Mouse (Mus musculus) cerebellum, adult 2 months (tissue): ENCODE data around the gene Itpkb. TPM values are rescaled to one million over a fixed set of nuclear protein-coding genes. Genes with fewer than 3 reads are reported as not detected.

Experiments
- DNase-seq, 2 experiments: peaks; one replicate each; pipeline ENCODE4 v3.0.0; 2021
- H3K27ac ChIP-seq: fragments of 200-500 bp; 2 replicates; pipeline ENCODE4 v1.5.1; 2012; ENCODE audit warnings: low read length, control low read depth, inconsistent platforms; ENCODE audit not compliant: insufficient read depth
- H3K27me3 ChIP-seq: fragments of 200-500 bp; 2 replicates; pipeline ENCODE4 v1.6.1; 2012; ENCODE audit warnings: inconsistent platforms, mild to moderate bottlenecking, low read length, moderate library complexity; ENCODE audit not compliant: control insufficient read depth, insufficient read depth
- H3K4me1 ChIP-seq: fragments of 200-500 bp; 2 replicates; pipeline ENCODE4 v1.6.1; 2011; ENCODE audit warnings: low read length; ENCODE audit not compliant: control insufficient read depth, insufficient read depth
- H3K4me3 ChIP-seq: fragments of 200-500 bp; replicated peaks from 2 replicates; pipeline ENCODE3; 2011; ENCODE audit warnings: mild to moderate bottlenecking, low read depth, low read length, control low read depth; ENCODE audit not compliant: insufficient read depth
- CTCF ChIP-seq: fragments of 200-500 bp; IDR thresholded peaks from 2 replicates; pipeline ENCODE4 v1.5.1; 2011; ENCODE audit warnings: low read depth, mild to moderate bottlenecking, control low read depth, low read length, moderate library complexity, borderline replicate concordance; ENCODE audit not compliant: insufficient read depth
- POLR2A ChIP-seq: fragments of 200-500 bp; IDR thresholded peaks from 2 replicates; pipeline ENCODE4 v1.6.1; 2011; ENCODE audit warnings: low read length, control low read depth, borderline replicate concordance; ENCODE audit not compliant: insufficient read depth
- WGBS: fragments of 180-500 bp; shearing (Covaris S2); methylation state at CpG from one replicate; pipeline ENCODE4 v1.1.7; 2018; 5-methylcytosine and 5-hydroxymethylcytosine counted together
- polyA plus RNA-seq: library from polyadenylated mRNA; depleted of rRNA; stranded (reverse); fragments of >200 nt; gene quantifications from 2 replicates; pipeline ENCODE4 v1.2.3, GENCODE M21; 2012

Itpkb gene
- polyA plus RNA-seq, 1 experiment: 34.1 TPM

GRCm38 (mm10) chr1:180415836-180416235 is 85.6 kb downstream of the Itpkb start:
- TF ChIP-seq POLR2A (no peak), CTCF (no peak)
- Histone ChIP-seq H3K4me1 (no peaks in the 10 kb centered on the region), H3K27ac (no peak overlapping the region), H3K4me3 (no peak overlapping the region), H3K27me3 (no peaks in the 10 kb centered on the region)
- WGBS: 81% methylated on average over 7 of the region's 7 CpGs
- DNase-seq: no peak

- Histone ChIP-seq H3K27me3 (no peaks in the 10 kb centered on the region), H3K27ac (no peak overlapping the region), H3K4me1 (no peaks in the 10 kb centered on the region), H3K4me3 (no peak overlapping the region)
- TF ChIP-seq CTCF (no peak), POLR2A (no peak)
- 81% methylated on average over 2 of the region's 2 CpGs for WGBS
- DNase-seq: no peak
Measured at GRCm38 (mm10) chr1:180417118-180417517, 86.8 kb downstream of the Itpkb start.

- Histone ChIP-seq H3K4me3 (no peak overlapping the region), H3K4me1 (no peaks in the 10 kb centered on the region), H3K27ac (no peak overlapping the region), H3K27me3 (no peaks in the 10 kb centered on the region)
- WGBS: 96% methylated on average over 2 of the region's 2 CpGs
- TF ChIP-seq CTCF (no peak), POLR2A (no peak)
- DNase-seq: no peak
Measured at GRCm38 (mm10) chr1:180419059-180419458, 88.8 kb downstream of the Itpkb start.

GRCm38 (mm10) chr1:180420496-180421164 is 90.3 kb downstream of the Itpkb start:
- Histone ChIP-seq H3K27me3 (no peaks in the 10 kb centered on the region), H3K27ac (no peak overlapping the region), H3K4me1 (no peaks in the 10 kb centered on the region), H3K4me3 (no peak overlapping the region)
- peak; percentile 58 to 70 for DNase-seq
- TF ChIP-seq POLR2A: no peak
- no peak for TF ChIP-seq CTCF
- 43% methylated on average over 8 of the region's 8 CpGs for WGBS

GRCm38 (mm10) chr1:180421165-180421909 is 91.1 kb downstream of the Itpkb start:
- H3K27ac ChIP-seq: no peak overlapping the region
- H3K4me1 ChIP-seq: no peaks in the 10 kb centered on the region
- H3K27me3 ChIP-seq: no peaks in the 10 kb centered on the region
- DNase-seq: no peak
- WGBS: 62% methylated on average over 25 of the region's 25 CpGs
- no peak for TF ChIP-seq POLR2A
- no peak for TF ChIP-seq CTCF
- no peak overlapping the region for H3K4me3 ChIP-seq

- Histone ChIP-seq H3K4me1 (no peaks in the 10 kb centered on the region), H3K4me3 (no peak overlapping the region), H3K27me3 (no peaks in the 10 kb centered on the region), H3K27ac (no peak overlapping the region)
- DNase-seq: peak; percentile 67 to 75
- TF ChIP-seq CTCF (peak; percentile 84), POLR2A (no peak)
- WGBS: 39% methylated on average over 11 of the region's 11 CpGs
Measured at GRCm38 (mm10) chr1:180422076-180422828, 92.0 kb downstream of the Itpkb start.

GRCm38 (mm10) chr1:180423008-180423639 is 92.8 kb downstream of the Itpkb start:
- Histone ChIP-seq H3K4me1 (no peaks in the 10 kb centered on the region), H3K4me3 (no peak overlapping the region), H3K27ac (no peak overlapping the region), H3K27me3 (no peaks in the 10 kb centered on the region)
- 54% methylated on average over 16 of the region's 16 CpGs for WGBS
- TF ChIP-seq CTCF (no peak), POLR2A (no peak)
- no peak for DNase-seq
